Mouse (Mus musculus) brain, embryonic 14.5 days (tissue): ENCODE results near the gene Tada1. TPM values are rescaled to one million over a fixed set of nuclear protein-coding genes. Genes with fewer than 3 reads are reported as not detected.

ENCODE experiments used
- DNase-seq: peaks from one replicate; pipeline ENCODE4 v3.0.0-alpha.2; 2011; ENCODE audit warnings: low read depth
- CTCF ChIP-seq: fragments of 200-500 bp; IDR thresholded peaks from 2 replicates; pipeline ENCODE4 v1.5.1; 2012; ENCODE audit warnings: inconsistent platforms, mild to moderate bottlenecking, moderate library complexity, borderline replicate concordance; ENCODE audit not compliant: insufficient read depth, insufficient read length; ENCODE audit errors: extremely low read depth
- POLR2A ChIP-seq: fragments of 200-500 bp; IDR thresholded peaks from 2 replicates; pipeline ENCODE4 v1.6.1; 2012; ENCODE audit warnings: mild to moderate bottlenecking, inconsistent platforms, borderline replicate concordance; ENCODE audit not compliant: poor library complexity, insufficient read depth, insufficient read length, severe bottlenecking; ENCODE audit errors: extremely low read depth
- polyA plus RNA-seq: library from polyadenylated mRNA; depleted of rRNA; stranded (reverse); fragments of >200 nt; gene quantifications from 2 replicates; pipeline ENCODE4 v1.2.3, GENCODE M21; 2012; rRNA removed

Tada1 gene
- polyA plus RNA-seq, result 69.1 and 75.5 TPM in 2 replicates

- no peak for TF ChIP-seq CTCF
- peak; percentile 62 for TF ChIP-seq POLR2A
- DNase-seq, result peak; percentile 97
Observed at GRCm38 (mm10) chr1:166379013-166379629, at the start of gene Tada1. Tada1 (plus strand) TSS chr1:166379097.

GRCm38 (mm10) chr1:166330752-166331151 is 48.1 kb upstream of the Tada1 start:
- peak; percentile 26 for DNase-seq
- TF ChIP-seq POLR2A, result no peak
- TF ChIP-seq CTCF, result no peak

DNA sequence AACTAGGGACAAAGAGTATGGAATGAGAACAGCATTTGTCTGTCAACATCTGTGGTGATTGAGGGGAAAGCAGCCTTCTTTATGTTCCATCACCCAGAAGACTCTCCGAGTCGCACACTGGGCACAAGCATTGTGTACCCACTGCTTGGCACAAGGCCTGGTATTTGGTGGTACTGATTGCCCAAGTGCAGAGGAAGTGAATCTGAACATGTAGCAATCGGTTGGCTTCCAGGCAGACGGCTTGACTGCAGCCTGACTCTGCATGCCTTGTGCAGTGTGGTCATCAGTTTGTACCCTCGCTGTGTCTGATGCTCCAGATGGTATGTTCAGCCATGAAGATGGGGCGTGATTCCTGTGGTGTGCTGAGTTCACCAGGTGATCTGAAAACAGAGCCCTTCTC is 39.8 kb upstream of the Tada1 start:
- TF ChIP-seq POLR2A (no peak), CTCF (no peak)

DNA sequence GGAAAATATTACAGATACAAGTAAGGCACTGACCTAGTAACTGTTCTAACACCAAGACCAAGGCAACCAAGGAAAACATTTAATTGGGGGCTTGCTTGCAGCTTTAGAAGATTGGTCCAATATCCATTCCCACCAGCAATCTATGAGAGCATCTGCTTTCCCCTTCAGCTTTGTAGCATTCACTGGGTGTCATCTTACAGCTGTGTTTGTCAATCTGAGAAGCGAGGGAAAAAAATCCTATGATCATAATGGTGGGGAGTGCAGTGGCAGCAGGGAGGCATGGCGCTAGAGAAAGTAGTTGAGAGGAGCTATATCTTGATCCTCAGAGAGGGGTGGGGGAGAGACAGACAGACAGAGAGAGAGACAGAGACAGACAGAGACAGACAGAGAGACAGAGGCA is 36.8 kb upstream of the Tada1 start:
- TF ChIP-seq CTCF (no peak), POLR2A (no peak)
- no peak for DNase-seq

More for the DNA sequence above, 39.8 kb upstream of the Tada1 start:
- DNase-seq, result no peak

GRCm38 (mm10) chr1:166342539-166342938 is 36.4 kb upstream of the Tada1 start:
- TF ChIP-seq CTCF (no peak), POLR2A (no peak)
- no peak for DNase-seq

DNA sequence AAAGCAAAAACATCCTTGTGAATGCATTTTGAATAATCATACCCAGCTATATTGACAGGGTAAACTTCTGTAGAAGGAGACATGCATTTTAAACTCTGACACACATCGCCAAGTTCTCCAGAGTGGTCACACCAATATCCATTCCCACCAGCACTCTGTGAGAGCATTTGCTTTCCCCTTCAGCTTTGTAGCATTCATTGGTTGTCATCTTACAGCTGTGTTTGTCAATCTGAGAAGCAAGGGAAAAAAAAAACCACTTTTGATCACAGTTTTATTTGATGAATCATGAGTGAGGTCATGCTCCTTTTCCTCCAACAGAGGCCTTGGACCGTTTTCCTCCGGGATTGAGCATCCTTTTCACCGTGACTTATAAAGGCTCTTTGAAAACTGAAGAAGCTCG is 35.3 kb upstream of the Tada1 start:
- no peak for DNase-seq
- TF ChIP-seq CTCF (no peak), POLR2A (no peak)

DNA sequence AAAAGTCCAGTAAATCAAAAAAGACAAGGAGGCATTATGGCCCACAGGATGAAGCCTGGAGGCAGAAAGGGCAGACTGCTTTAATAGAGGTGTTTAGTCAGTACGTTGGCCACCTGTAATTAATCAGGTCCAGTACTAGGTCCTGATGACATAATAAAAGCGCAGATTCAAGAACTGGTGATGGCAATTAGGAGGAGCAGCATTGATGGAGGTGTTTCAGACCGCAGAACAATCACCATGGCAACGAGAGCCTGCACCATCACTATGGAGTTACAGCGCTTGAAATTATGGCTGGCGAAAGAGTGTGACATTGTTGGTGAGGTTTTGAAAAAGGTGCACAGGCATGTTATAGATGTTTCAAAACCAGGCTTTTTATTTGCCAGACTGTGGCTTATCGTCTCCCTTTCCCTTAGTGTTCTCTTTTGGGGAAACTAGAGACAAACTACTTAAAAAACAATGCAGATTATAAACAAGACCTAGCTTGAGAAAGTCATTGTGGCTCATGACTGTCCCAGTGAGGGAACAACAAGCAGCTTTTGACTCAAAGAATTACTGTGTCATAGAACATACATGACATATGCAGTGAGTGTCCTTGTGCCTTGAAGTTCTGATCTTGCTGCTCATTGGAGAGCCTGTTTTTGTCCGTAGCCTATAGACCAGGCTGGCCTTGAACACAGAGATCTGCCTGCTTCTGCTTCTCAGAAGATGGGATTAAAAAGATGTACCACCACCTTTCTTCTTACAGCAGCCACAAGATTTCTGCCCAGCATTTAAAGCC is 34.4 kb upstream of the Tada1 start:
- DNase-seq, result peak; percentile 84
- TF ChIP-seq POLR2A, result no peak
- TF ChIP-seq CTCF, result no peak

GRCm38 (mm10) chr1:166345602-166346001 is 33.3 kb upstream of the Tada1 start:
- no peak for DNase-seq
- TF ChIP-seq POLR2A, result no peak
- no peak for TF ChIP-seq CTCF

GRCm38 (mm10) chr1:166346906-166347305 is 32.0 kb upstream of the Tada1 start:
- TF ChIP-seq POLR2A, result no peak
- no peak for TF ChIP-seq CTCF
- DNase-seq, result no peak

- TF ChIP-seq POLR2A (no peak), CTCF (no peak)
- DNase-seq, result no peak
Observed at GRCm38 (mm10) chr1:166349341-166349740, 29.6 kb upstream of the Tada1 start.

DNA sequence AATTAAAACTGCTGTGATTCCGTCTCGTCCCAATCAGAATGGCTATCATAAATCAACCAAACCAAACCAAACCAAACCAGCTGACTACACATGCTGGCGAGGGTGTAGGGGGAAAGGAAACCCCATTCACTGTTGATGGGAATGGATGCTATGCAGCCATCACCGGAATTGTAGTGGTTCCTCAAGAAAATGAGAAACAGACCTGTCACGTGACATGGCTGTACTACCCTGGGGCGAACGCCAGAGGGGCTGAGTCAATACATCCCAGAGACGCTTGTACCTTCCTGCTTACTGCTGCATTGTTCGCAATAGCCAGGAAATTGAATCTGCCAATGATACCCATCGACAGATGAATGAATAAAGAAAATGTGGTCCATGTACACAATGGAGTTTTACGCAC is 29.1 kb upstream of the Tada1 start:
- TF ChIP-seq POLR2A (no peak), CTCF (no peak)
- DNase-seq, result no peak
